Mouse (Mus musculus) olfactory bulb, adult 2 months (tissue): ENCODE results near the gene Bcan. TPM values are rescaled to one million over a fixed set of nuclear protein-coding genes. Genes with fewer than 3 reads are reported as not detected.
A peak's percentile ranks its signal among the peaks of the same experiment; 100 is the strongest.

Source experiments
- H3K27ac ChIP-seq: fragments of 200-500 bp; 2 replicates; pipeline ENCODE4 v1.5.1; 2012; ENCODE audit warnings: low read depth, low read length; ENCODE audit not compliant: insufficient read depth
- H3K4me1 ChIP-seq: fragments of 200-500 bp; 2 replicates; pipeline ENCODE4 v1.6.1; 2012; ENCODE audit warnings: low read length; ENCODE audit not compliant: control insufficient read depth, insufficient read depth
- H3K4me3 ChIP-seq: fragments of 200-500 bp; 2 replicates; pipeline ENCODE4 v1.5.1; 2012; ENCODE audit warnings: mild to moderate bottlenecking, low read depth, low read length, moderate library complexity; ENCODE audit not compliant: insufficient read depth
- CTCF ChIP-seq: fragments of 200-500 bp; IDR thresholded peaks from 2 replicates; pipeline ENCODE4 v1.5.1; 2012; ENCODE audit warnings: low read depth, mild to moderate bottlenecking, low read length, moderate library complexity; ENCODE audit not compliant: insufficient read depth
- POLR2A ChIP-seq: fragments of 200-500 bp; IDR thresholded peaks from 2 replicates; pipeline ENCODE4 v1.6.1; 2012; ENCODE audit warnings: mild to moderate bottlenecking, low read depth, low read length, moderate library complexity; ENCODE audit not compliant: insufficient read depth
- WGBS: fragments of 180-500 bp; shearing (Covaris S2); methylation state at CpG from one replicate; pipeline ENCODE4 v1.1.7; 2018; 5-methylcytosine and 5-hydroxymethylcytosine counted together
- polyA plus RNA-seq: library from polyadenylated mRNA; stranded (reverse); fragments of >200 nt; gene quantifications from 2 replicates; pipeline ENCODE4 v1.2.4, GENCODE M21; 2012; ENCODE audit warnings: low replicate concordance; ENCODE audit not compliant: missing spikeins, insufficient read depth, insufficient read length

The Bcan gene
- polyA plus RNA-seq, 1 experiment: not detected

DNA sequence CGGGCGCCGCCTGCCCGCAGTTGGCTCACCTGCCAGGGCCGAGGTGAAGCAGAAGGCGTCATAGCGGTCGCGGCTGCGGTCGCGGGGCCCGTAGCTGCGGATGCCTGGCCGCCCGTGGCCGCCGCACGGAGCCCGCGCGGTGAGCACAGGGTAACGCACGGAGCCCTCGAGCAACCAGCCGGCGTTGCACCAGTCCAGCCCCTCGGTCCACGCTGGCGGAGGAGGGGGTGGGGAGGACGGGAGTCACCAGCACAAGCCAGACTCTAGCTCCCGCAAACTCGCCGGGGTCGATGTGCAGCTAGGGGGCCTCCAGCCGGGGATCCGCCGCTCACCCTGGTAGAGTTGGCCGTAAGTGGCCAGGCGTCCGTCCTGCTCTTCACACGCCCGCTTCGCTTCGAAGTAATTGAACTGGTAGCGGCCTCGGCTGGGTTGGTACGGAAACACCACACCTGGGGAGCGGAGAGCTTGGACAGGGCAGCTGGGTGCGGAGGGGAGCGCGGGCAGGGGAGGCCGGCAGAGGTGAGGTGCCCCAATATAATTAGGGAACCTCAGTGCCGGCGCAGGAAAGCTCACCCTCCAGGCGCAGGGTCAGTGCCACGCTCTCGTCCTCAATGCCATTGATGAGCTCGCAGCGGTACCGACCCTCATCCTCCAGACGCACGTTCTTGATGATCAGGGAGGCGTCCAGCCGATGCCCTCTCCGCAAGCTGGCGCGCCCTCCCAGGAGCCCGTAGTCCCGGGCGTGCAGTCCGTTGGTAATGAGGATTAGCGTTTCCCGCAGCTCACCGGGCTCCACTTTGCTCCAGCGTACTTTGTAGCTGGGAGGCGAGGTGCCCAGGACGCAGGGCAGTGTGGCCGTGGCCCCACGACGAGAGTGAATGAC is 23.4 kb upstream of the Bcan start:
- Histone ChIP-seq H3K4me1 (peaks cover 17% of the 10 kb centered on the region), H3K4me3 (peak overlapping the region; percentile 53), H3K27ac (no peak overlapping the region)
- TF ChIP-seq CTCF: no peak
- 1% methylated on average over 81 of the region's 81 CpGs for WGBS

DNA sequence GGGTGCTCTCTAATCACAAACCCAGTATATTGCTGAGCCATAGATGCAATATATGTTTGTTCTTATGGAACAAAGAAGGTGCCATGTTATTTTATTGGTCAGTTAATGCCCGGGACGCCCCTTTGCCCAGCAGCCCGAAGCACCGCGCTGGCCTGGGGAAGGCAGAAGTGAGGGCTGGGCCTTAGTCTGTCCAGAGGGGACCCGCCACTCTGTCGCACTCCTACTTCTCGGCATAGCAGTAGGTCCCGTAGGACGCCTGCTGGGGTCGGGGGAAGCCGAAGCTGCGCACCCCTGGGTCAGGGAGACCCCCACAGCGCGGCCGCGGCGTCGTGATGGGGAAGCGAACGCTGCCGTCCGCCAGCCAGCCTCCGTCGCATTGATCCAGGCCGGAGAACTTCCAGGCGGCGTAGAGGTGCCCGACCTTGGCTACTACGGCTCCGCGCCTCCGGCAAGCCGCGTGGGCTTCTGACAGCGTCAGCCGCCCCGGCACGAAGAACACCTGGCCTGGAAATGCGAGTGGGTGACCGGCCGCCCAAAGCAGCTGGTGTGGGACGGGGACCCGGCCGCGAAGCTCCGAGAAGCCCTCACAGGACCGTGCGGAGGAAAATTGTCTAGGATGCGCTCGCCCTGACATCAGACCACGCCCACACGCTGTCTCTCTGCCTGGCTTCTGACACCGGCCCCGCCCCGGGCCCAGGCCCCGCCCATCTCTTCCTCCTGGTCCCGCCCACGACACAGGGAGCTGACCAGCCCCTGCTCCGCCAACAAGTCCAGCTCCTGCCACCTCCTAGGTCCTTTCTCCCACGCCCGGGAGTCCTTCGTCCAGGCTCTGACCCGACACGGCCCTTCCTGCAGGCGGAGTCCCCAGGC is 22.5 kb upstream of the Bcan start:
- WGBS: 4% methylated on average over 66 of the region's 66 CpGs
- H3K4me1 ChIP-seq: peaks cover 17% of the 10 kb centered on the region
- TF ChIP-seq POLR2A (no peak), CTCF (no peak)
- H3K27ac ChIP-seq: no peak overlapping the region
- H3K4me3 ChIP-seq: peak overlapping the region; percentile 53

GRCm38 (mm10) chr3:88010634-88011265 is 10.7 kb upstream of the Bcan start:
- TF ChIP-seq CTCF (no peak), POLR2A (no peak)
- WGBS: 13% methylated on average over 6 of the region's 6 CpGs
- no peak overlapping the region for H3K4me3 ChIP-seq
- H3K27ac ChIP-seq: no peak overlapping the region
- H3K4me1 ChIP-seq: no peaks in the 10 kb centered on the region

DNA sequence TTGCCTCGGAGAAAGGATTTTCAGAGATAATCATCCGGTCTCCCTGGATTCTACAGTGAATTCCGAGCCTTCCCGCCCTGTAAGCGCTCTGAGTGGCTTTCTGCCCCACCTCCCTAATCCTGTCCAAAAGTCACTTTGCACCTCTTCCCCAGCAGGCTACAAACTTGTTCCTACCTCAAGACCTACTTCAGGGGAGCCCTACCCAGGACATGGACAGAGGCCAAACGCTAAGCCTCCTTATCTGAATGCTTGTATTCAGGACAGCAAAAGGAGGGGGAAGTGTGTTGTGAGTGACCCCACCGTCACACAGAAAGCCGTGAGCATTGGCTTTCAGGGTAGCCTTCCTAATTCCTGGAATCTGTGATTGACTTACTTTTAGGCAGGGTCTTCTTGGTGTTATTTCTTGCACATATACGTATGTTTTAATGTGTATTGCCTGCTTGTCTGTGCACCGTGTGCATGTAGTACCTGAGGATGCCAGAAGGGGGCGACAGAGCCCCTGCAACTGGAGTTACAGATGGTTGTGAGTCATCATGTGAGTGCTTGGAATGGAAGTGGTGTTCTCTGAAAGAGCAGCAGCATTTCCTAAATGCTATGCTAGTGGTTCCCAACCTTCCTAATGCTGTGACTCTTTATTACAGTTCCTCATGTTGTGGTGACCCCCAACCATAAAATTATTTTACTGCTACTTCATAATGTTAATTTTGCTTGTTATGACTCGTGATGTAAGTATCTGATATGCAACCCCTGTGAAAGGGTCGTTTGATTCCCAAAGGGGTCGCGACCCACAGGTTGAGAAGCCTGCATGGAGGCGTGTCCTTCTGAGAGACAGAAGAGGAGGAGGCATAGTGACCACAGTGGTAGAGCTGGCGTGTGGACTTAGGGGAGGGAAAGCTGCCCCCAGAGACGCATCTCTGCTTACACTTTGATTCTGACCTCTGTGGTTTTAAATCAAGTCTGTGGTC is 6.1 kb upstream of the Bcan start:
- TF ChIP-seq CTCF (no peak), POLR2A (no peak)
- WGBS: 83% methylated on average over 18 of the region's 18 CpGs

DNA sequence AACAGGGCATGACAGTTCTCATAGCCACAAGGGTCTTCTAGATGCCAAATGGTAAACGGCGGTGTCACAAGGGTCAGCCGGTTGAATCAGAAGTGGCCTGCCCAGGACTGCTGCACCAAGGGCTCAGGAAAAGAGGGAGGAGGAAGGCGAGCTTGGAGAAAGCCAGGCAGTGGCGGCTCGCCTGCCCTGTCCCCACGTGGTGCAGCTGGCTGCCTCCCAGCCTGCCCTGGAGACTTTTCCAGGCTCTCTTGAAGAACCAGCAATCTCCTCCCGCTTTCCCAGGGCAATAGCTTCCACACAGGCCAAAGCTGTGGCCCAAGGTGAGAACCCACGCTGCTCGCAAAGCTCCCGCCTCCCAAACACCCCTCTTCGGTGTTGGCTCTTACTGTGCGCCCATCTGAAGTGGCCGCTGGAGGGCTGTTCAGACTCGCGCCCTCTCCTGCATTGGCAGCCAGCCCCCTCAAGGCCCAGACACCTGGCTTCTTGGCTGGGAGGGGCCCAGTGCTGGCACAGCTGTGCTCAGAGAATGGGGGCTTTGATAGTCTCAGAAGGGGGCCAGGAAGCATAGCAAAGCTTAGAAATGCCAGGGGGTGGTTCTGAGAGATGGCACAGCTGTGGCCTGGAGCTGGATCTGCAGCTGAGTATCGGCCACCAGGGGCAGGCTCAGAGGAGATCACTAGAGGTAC is 2.4 kb upstream of the Bcan start:
- Histone ChIP-seq H3K27ac (no peak overlapping the region), H3K4me3 (no peak overlapping the region), H3K4me1 (peaks cover 31% of the 10 kb centered on the region)
- WGBS: 9% methylated on average over 17 of the region's 17 CpGs
- no peak for TF ChIP-seq POLR2A
- no peak for TF ChIP-seq CTCF

More for the DNA sequence above, 6.1 kb upstream of the Bcan start:
- Histone ChIP-seq H3K4me3 (no peak overlapping the region), H3K4me1 (peaks cover 15% of the 10 kb centered on the region), H3K27ac (no peak overlapping the region)

- peaks cover 45% of the 10 kb centered on the region for H3K4me1 ChIP-seq
- 0 out of 2 replicates have a peak overlapping the region, but pooled peaks have one; percentile 14 for H3K27ac ChIP-seq
- WGBS: 30% methylated on average over 11 of the region's 11 CpGs
- H3K4me3 ChIP-seq: peak overlapping the region; percentile 64
- TF ChIP-seq CTCF: no peak
- no peak for TF ChIP-seq POLR2A
Observed at GRCm38 (mm10) chr3:88000816-88001595, 976 bp upstream of the Bcan start.

DNA sequence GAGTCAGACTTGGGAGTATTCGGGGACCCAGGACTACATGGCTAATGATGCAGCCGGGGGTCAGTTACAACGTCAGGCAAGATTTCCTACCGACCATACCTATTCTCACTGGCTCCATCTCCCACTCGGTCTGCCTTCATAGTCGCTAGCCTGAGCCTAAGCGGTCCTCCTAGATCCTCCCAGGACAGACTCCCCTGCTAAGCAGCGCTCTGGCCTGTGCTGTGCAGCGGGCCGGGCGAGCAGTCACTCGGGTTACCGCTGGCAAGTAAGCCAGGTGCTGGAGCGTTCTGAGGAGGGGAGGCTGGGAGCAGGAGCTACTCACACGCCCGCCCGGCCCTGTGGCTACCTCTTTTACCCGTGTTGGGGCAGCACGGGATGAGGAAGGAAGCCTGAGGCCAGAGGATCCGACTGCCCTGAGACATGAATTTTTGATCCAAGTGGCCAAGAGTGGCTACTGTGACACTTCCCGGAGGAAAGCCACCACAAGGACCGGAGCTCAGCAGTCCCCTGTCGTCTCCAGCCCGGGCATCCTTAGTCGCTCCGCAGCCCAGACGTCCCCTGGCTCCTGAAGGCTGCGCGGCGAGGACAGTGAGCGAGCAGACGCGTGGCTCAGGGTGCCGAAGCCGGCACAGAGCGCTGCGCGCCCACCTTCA is 661 bp downstream of the Bcan start:
- TF ChIP-seq POLR2A: no peak
- no peak for TF ChIP-seq CTCF
- peak overlapping the region; percentile 64 for H3K4me3 ChIP-seq
- H3K4me1 ChIP-seq: peaks cover 52% of the 10 kb centered on the region
- 3% methylated on average over 38 of the region's 38 CpGs for WGBS
- peak overlapping the region; percentile 47; the same call in 1 of the 2 replicates for H3K27ac ChIP-seq
